Mouse (Mus musculus) kidney, embryonic 14.5 days (tissue): ENCODE data around the gene Ndufa9. TPM values are rescaled to one million over a fixed set of nuclear protein-coding genes. Genes with fewer than 3 reads are reported as not detected.

Source experiments
- ATAC-seq: fragments of 200-750 bp; cut with Nextera tagmentation; 2 replicates; pipeline ENCODE4 v1.8.0; 2017; ENCODE audit warnings: moderate number of reproducible peaks, mild to moderate bottlenecking, moderate TSS enrichment, moderate library complexity; ENCODE audit not compliant: low FRiP score, low TSS enrichment
- H3K27ac ChIP-seq: fragments of 300-500 bp; sonication (generic); 2 replicates; pipeline ENCODE4 v1.5.1; 2014; ENCODE audit warnings: low read depth, mild to moderate bottlenecking, low read length, moderate library complexity, mixed read lengths
- H3K27me3 ChIP-seq: fragments of 300-500 bp; sonication (generic); 2 replicates; pipeline ENCODE4 v1.6.1; 2014; ENCODE audit warnings: mild to moderate bottlenecking, low read length; ENCODE audit not compliant: control insufficient read depth, insufficient read depth
- H3K36me3 ChIP-seq: fragments of 300-500 bp; sonication (generic); 2 replicates; pipeline ENCODE4 v1.6.1; 2014; ENCODE audit warnings: low read length, mixed read lengths; ENCODE audit not compliant: control insufficient read depth, insufficient read depth
- H3K4me1 ChIP-seq: fragments of 300-500 bp; sonication (generic); 2 replicates; pipeline ENCODE4 v1.6.1; 2014; ENCODE audit warnings: low read length, mixed read lengths; ENCODE audit not compliant: control insufficient read depth, insufficient read depth
- H3K4me2 ChIP-seq: fragments of 300-500 bp; sonication (generic); replicated peaks from 2 replicates; pipeline ENCODE4 v1.6.1; 2014; ENCODE audit warnings: low read depth, mild to moderate bottlenecking, low read length
- H3K4me3 ChIP-seq: fragments of 300-500 bp; sonication (generic); 2 replicates; pipeline ENCODE4 v1.5.1; 2014; ENCODE audit warnings: mild to moderate bottlenecking, low read length
- H3K9ac ChIP-seq: fragments of 300-500 bp; sonication (generic); 2 replicates; pipeline ENCODE4 v1.6.1; 2014; ENCODE audit warnings: low read depth, mild to moderate bottlenecking, low read length, moderate library complexity
- H3K9me3 ChIP-seq: fragments of 300-500 bp; sonication (generic); 2 replicates; pipeline ENCODE4 v1.6.1; 2016; ENCODE audit warnings: low read length; ENCODE audit not compliant: control insufficient read depth
- WGBS: fragments of 180-500 bp; shearing (Covaris S2); extraction: QIAGEN DNeasy Blood & Tissue Kit; methylation state at CpG from one replicate; pipeline ENCODE4 v1.1.7; 2014; 5-methylcytosine and 5-hydroxymethylcytosine counted together
- polyA plus RNA-seq: library from polyadenylated mRNA; unstranded; fragments of >200 nt; fragmentation: Nextera tagmentation; extraction: Ambion mirVana; gene quantifications from 2 replicates; pipeline ENCODE4 v1.2.1, GENCODE M21; 2014

Ndufa9 gene
- 203 and 210 TPM in 2 replicates for polyA plus RNA-seq

DNA sequence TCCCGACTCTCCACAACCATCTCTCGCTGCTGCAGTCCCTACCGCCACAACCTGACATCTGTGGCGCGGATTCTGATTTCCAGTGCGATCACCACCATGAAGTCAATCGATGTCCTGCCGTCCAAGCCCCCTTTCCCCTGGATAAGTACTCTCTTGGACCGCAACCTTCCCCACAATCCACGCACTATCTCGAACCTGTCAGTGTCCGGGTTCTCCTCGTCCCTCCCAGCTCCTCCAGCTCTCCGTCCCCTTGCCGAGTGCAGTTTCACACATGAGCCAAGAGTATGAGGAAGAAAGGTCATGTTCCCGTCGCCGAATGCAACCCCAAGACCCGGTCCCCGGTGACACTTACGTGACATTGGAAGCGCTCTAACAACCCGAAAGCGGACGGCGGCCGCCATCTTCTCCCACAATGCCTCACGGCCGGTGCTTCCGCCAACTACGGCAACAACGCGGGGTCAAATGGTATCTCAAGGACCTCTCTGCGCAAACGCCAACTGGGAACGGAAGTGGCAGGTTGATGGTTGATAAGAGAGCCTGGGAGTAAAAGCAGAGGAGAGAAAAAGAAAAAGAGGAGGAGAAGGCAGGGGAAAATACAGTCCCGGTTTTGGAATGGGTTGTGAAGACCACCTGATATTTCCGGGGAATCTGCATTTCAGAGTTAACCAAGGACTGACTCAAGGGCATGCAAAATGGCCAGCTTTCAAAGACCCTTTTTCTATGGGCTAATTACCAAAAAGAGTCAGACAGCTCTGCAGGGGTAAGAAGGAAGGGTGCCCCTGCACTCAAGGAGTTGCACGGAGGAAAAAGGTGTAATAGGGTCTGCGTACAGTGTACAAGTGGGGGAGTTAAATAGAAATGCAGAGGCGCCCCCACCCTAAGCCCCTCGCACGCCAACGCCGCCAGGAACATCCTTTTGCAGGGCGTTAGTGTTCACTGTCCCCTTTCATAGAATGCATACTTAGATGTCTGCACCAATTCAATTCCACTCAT is at the start of gene Ndufa9:
Gene Ndufa9 (minus strand): TSS at position 425 of the 993 bp plus-strand sequence.
- peak within 1 kb of the TSS; percentile 74 for H3K4me3 ChIP-seq
- no peaks in the 10 kb centered on the region for H3K9me3 ChIP-seq
- peak within 1 kb of the TSS; percentile 80 for H3K4me2 ChIP-seq
- WGBS, result 7% methylated on average over 46 of the region's 46 CpGs
- peak; percentile 92 for ATAC-seq
- H3K9ac ChIP-seq, result peak within 1 kb of the TSS; percentile 77
- H3K27me3 ChIP-seq, result no peaks in the 10 kb centered on the region
- no peak within 1 kb of the TSS for H3K27ac ChIP-seq
- H3K36me3 ChIP-seq, result peaks cover 3% of the 10 kb centered on the region; the same call in 1 of the 2 replicates
- peaks cover 5% of the 10 kb centered on the region for H3K4me1 ChIP-seq

DNA sequence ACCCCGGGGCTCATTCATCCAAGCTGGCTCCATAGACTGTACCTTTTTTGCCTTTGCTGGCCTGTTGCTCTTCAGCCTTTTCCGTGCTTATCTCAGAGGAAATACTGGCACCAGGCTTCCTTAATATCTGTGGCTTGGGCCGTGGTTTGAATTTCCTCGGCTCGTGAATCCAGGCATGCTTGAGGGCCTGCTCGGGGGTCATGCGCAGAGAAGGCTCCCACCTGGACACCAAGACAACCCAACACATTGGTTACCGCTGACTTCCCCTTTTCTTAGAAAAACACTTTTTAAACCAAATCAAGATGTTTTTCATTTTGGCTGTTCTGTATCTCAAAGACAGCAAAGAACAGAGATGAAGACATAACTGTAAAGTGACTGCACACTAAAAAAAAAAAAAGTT is 28.2 kb upstream of the Ndufa9 start:
- Histone ChIP-seq H3K36me3 (no peaks in the 10 kb centered on the region), H3K9ac (no peak overlapping the region), H3K4me2 (no peak overlapping the region), H3K27me3 (no peaks in the 10 kb centered on the region), H3K4me3 (no peak overlapping the region), H3K4me1 (no peaks in the 10 kb centered on the region), H3K27ac (no peak overlapping the region), H3K9me3 (no peaks in the 10 kb centered on the region)
- WGBS, result 82% methylated on average over 8 of the region's 8 CpGs
- ATAC-seq, result no peak

GRCm38 (mm10) chr6:126852881-126853280 is 3.9 kb upstream of the Ndufa9 start, which contains the start of gene Akap3:
Gene Akap3, plus strand, starts transcription at chr6:126853098.
- no peaks in the 10 kb centered on the region for H3K9me3 ChIP-seq
- H3K27ac ChIP-seq, result no peak within 1 kb of the TSS
- H3K36me3 ChIP-seq, result no peaks in the 10 kb centered on the region
- H3K9ac ChIP-seq, result no peak within 1 kb of the TSS
- peaks cover 3% of the 10 kb centered on the region for H3K4me1 ChIP-seq
- no peak within 1 kb of the TSS for H3K4me2 ChIP-seq
- no peaks in the 10 kb centered on the region for H3K27me3 ChIP-seq
- H3K4me3 ChIP-seq, result no peak within 1 kb of the TSS
- no peak for ATAC-seq

- no peaks in the 10 kb centered on the region for H3K27me3 ChIP-seq
- H3K4me2 ChIP-seq, result no peak overlapping the region
- no peaks in the 10 kb centered on the region for H3K4me1 ChIP-seq
- H3K27ac ChIP-seq, result no peak overlapping the region
- H3K9ac ChIP-seq, result no peak overlapping the region
- H3K36me3 ChIP-seq, result peaks cover 88% of the 10 kb centered on the region
- no peak overlapping the region for H3K4me3 ChIP-seq
- ATAC-seq, result no peak
- 88% methylated on average over 8 of the region's 8 CpGs for WGBS
- H3K9me3 ChIP-seq, result no peaks in the 10 kb centered on the region
These were observed 12.3 kb downstream of the Ndufa9 start for GRCm38 (mm10) chr6:126836628-126837027.

DNA sequence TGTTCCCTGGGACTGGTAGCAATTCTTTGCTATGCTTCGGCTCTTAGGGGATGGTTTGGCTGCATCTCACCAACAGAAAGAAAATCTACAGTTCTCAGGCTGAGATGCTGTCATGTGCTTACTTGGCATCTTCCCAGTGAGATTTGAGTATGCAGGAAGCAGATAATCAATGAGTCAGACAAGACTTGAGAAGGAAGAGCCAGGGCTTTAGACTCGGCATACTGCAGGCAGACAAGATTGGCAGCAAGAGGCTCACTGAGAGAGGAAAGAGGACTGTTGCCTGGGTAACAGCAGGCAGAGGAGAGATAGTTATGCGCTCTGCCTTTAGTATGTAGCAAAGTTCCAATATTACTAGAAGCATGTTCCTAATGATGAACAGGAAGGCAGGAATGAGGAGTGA is 25.8 kb downstream of the Ndufa9 start:
- Histone ChIP-seq H3K27ac (no peak overlapping the region), H3K9ac (no peak overlapping the region), H3K36me3 (peaks cover 65% of the 10 kb centered on the region), H3K4me3 (no peak overlapping the region), H3K4me2 (no peak overlapping the region), H3K9me3 (no peaks in the 10 kb centered on the region), H3K4me1 (no peaks in the 10 kb centered on the region), H3K27me3 (no peaks in the 10 kb centered on the region)
- no peak for ATAC-seq
- WGBS, result 94% methylated on average over 3 of the region's 3 CpGs

DNA sequence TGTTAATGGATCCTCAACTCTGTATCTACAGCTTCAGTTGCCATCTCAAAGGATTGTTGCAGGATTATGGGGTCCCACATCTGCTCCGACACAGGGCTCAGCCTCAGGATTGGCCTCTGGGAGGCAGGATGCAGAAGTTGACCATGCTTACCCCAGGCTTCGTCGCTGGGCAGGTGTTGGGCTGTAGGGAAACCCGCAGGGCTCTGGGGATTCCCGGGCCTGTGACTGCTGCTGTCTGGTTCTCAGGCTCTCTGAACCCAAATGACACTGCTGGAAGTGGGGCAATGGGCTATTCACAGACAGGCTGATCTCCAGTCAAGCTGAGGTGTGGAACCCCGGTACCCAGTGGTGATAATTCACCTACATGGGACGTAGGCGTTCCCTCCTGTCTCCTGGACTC is 32.6 kb downstream of the Ndufa9 start:
- no peaks in the 10 kb centered on the region for H3K9me3 ChIP-seq
- H3K4me3 ChIP-seq, result no peak overlapping the region
- H3K9ac ChIP-seq, result no peak overlapping the region
- no peak overlapping the region for H3K27ac ChIP-seq
- no peak overlapping the region for H3K4me2 ChIP-seq
- no peaks in the 10 kb centered on the region for H3K4me1 ChIP-seq
- no peak for ATAC-seq
- 79% methylated on average over 8 of the region's 8 CpGs for whole genome bisulfite sequencing
- no peaks in the 10 kb centered on the region for H3K27me3 ChIP-seq
- H3K36me3 ChIP-seq, result peaks cover 14% of the 10 kb centered on the region

- no peak overlapping the region for H3K4me3 ChIP-seq
- ATAC-seq, result no peak
- H3K27ac ChIP-seq, result no peak overlapping the region
- 71% methylated on average over 6 of the region's 6 CpGs for WGBS
- peaks cover 4% of the 10 kb centered on the region; the same call in 1 of the 2 replicates for H3K36me3 ChIP-seq
- no peak overlapping the region for H3K9ac ChIP-seq
- H3K9me3 ChIP-seq, result no peaks in the 10 kb centered on the region
- no peak overlapping the region for H3K4me2 ChIP-seq
- H3K4me1 ChIP-seq, result no peaks in the 10 kb centered on the region
- H3K27me3 ChIP-seq, result no peaks in the 10 kb centered on the region
These were observed 33.7 kb downstream of the Ndufa9 start for GRCm38 (mm10) chr6:126815206-126815750.

DNA sequence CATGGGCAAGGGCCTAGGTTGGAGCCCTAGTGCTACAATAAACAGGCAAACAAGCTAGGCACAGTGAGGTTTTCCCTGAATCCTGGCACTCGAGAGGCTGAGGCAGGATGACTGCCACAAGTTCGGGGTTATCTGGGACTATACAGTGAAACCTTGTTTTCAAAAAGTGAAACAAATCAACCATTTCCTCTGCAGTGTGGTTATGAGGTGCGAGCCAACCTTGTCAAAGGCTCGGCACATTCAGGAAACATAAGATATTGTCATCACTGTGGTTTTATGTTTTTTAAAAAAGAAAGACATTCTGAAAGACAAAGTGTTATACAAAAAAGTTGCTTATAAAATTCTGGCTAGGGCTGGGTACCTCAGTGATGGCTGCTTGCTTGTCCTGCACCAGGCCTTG is 37.5 kb downstream of the Ndufa9 start:
- H3K36me3 ChIP-seq, result no peaks in the 10 kb centered on the region

GRCm38 (mm10) chr6:126808561-126808960 is 40.4 kb downstream of the Ndufa9 start:
- Histone ChIP-seq H3K36me3 (no peaks in the 10 kb centered on the region), H3K4me3 (no peak overlapping the region; the same call in 1 of the 2 replicates), H3K4me1 (no peaks in the 10 kb centered on the region), H3K27ac (0 out of 2 replicates have a peak overlapping the region, but pooled peaks have one; percentile 2), H3K9ac (no peak overlapping the region), H3K4me2 (no peak overlapping the region), H3K27me3 (no peaks in the 10 kb centered on the region), H3K9me3 (no peaks in the 10 kb centered on the region)
- no peak for ATAC-seq
- 85% methylated on average over 8 of the region's 8 CpGs for WGBS

More for the DNA sequence above, 37.5 kb downstream of the Ndufa9 start:
- 87% methylated on average over 4 of the region's 4 CpGs for WGBS
- Histone ChIP-seq H3K9ac (no peak overlapping the region), H3K27ac (no peak overlapping the region), H3K4me3 (no peak overlapping the region), H3K4me2 (no peak overlapping the region), H3K27me3 (no peaks in the 10 kb centered on the region), H3K9me3 (no peaks in the 10 kb centered on the region), H3K4me1 (no peaks in the 10 kb centered on the region)
- ATAC-seq, result no peak
